Mouse (Mus musculus) ES-E14 (cell line): ENCODE data around the gene Bst2.

Experiments used
- MAFK ChIP-seq: IDR thresholded peaks from 2 replicates; pipeline ENCODE4 v1.6.1; 2014; ENCODE audit warnings: mild to moderate bottlenecking, low read depth, low read length, inconsistent platforms; ENCODE audit not compliant: insufficient read depth
- ZNF384 ChIP-seq: IDR thresholded peaks from 2 replicates; pipeline ENCODE4 v1.6.1; 2012; ENCODE audit warnings: low read depth, low read length, inconsistent platforms

- TF ChIP-seq MAFK (no peak), ZNF384 (no peak)
Observed at GRCm38 (mm10) chr8:71505979-71506378, 31.3 kb downstream of the Bst2 start.
